Mouse (Mus musculus) heart, embryonic 11.5 days (tissue): ENCODE measurements around the gene Sdhb. TPM values are rescaled to one million over a fixed set of nuclear protein-coding genes. Genes with fewer than 3 reads are reported as not detected.

Experiments
- ATAC-seq: fragments of 200-750 bp; cut with Nextera tagmentation; replicated peaks from 2 replicates; pipeline ENCODE4 v1.8.0; 2017; ENCODE audit warnings: moderate library complexity; ENCODE audit not compliant: insufficient number of reproducible peaks, low FRiP score, low TSS enrichment
- H3K27ac ChIP-seq: fragments of 300-500 bp; sonication (generic); 2 replicates; pipeline ENCODE4 v1.5.1; 2014; ENCODE audit warnings: mild to moderate bottlenecking, low read depth, low read length
- H3K27me3 ChIP-seq: fragments of 300-500 bp; sonication (generic); 2 replicates; pipeline ENCODE4 v1.6.1; 2014; ENCODE audit warnings: mild to moderate bottlenecking, low read length, mixed read lengths; ENCODE audit not compliant: control insufficient read depth, insufficient read depth
- H3K36me3 ChIP-seq: fragments of 300-500 bp; sonication (generic); 2 replicates; pipeline ENCODE4 v1.6.1; 2014; ENCODE audit warnings: mild to moderate bottlenecking, low read length, moderate library complexity, mixed read lengths; ENCODE audit not compliant: control insufficient read depth, insufficient read depth
- H3K4me1 ChIP-seq: fragments of 300-500 bp; sonication (generic); 2 replicates; pipeline ENCODE4 v1.6.1; 2014; ENCODE audit warnings: low read length; ENCODE audit not compliant: control insufficient read depth, insufficient read depth
- H3K4me2 ChIP-seq: fragments of 300-500 bp; sonication (generic); 2 replicates; pipeline ENCODE4 v1.6.1; 2014; ENCODE audit warnings: mild to moderate bottlenecking, moderate library complexity
- H3K4me3 ChIP-seq: fragments of 300-500 bp; sonication (generic); 2 replicates; pipeline ENCODE4 v1.5.1; 2014; ENCODE audit warnings: low read depth, low read length
- H3K9ac ChIP-seq: fragments of 300-500 bp; sonication (generic); 2 replicates; pipeline ENCODE4 v1.6.1; 2014; ENCODE audit warnings: mild to moderate bottlenecking, low read depth, low read length, moderate library complexity
- H3K9me3 ChIP-seq: fragments of 300-500 bp; sonication (generic); replicated peaks from 2 replicates; pipeline ENCODE4 v1.6.1; 2016; ENCODE audit warnings: low read length; ENCODE audit not compliant: control insufficient read depth
- WGBS: fragments of 180-500 bp; shearing (Covaris S2); extraction: QIAGEN DNeasy Blood & Tissue Kit; methylation state at CpG from one replicate; pipeline ENCODE4 v1.1.7; 2014; ENCODE audit not compliant: insufficient replicate concordance; 5-methylcytosine and 5-hydroxymethylcytosine counted together
- polyA plus RNA-seq: library from polyadenylated mRNA; unstranded; fragments of >200 nt; fragmentation: Nextera tagmentation; extraction: Ambion mirVana; gene quantifications from 2 replicates; pipeline ENCODE4 v1.2.1, GENCODE M21; 2014

Gene Sdhb
- polyA plus RNA-seq, 1 experiment from 2014 or later: 778 TPM

- Histone ChIP-seq H3K27ac (no peak overlapping the region), H3K9me3 (no peaks in the 10 kb centered on the region), H3K36me3 (peaks cover 7% of the 10 kb centered on the region), H3K9ac (no peak overlapping the region), H3K4me3 (no peak overlapping the region), H3K27me3 (no peaks in the 10 kb centered on the region), H3K4me2 (no peak overlapping the region), H3K4me1 (peaks cover 22% of the 10 kb centered on the region)
- no peak for ATAC-seq
- 65% methylated on average over 27 of the region's 27 CpGs for WGBS
These were observed 64.0 kb downstream of the Sdhb start for GRCm38 (mm10) chr4:141024992-141025391.

Other genes starting within 250 kb of the Sdhb start
- gene Padi6, start 218.6 kb upstream of the Sdhb start, polyA plus RNA-seq: not detected in 2 replicates
- gene Padi4, start 187.0 kb upstream of the Sdhb start, polyA plus RNA-seq: 1.9 and 2.4 TPM in 2 replicates
- 0.39 and 0.63 TPM in 2 replicates for gene Padi3, start 150.6 kb upstream of the Sdhb start, polyA plus RNA-seq
- 0.19 and 0.24 TPM in 2 replicates for gene Padi1, start 115.4 kb upstream of the Sdhb start, polyA plus RNA-seq
- 3.8 and 5.9 TPM in 2 replicates for gene Padi2, start 54.9 kb upstream of the Sdhb start, polyA plus RNA-seq
- gene Atp13a2, start 25.7 kb downstream of the Sdhb start, polyA plus RNA-seq: 18.2 and 18.9 TPM in 2 replicates
- 246 and 248 TPM in 2 replicates for gene Mfap2, start 49.2 kb downstream of the Sdhb start, polyA plus RNA-seq
- gene Crocc, start 99.3 kb downstream of the Sdhb start, polyA plus RNA-seq: 4.5 and 4.7 TPM in 2 replicates
- gene Necap2, start 117.2 kb downstream of the Sdhb start, polyA plus RNA-seq: 34.4 and 41.9 TPM in 2 replicates
- 0.64 TPM in 1 of 2 replicates, not detected in the other for gene Spata21, start 127.1 kb downstream of the Sdhb start, polyA plus RNA-seq
- 23.6 and 25.7 TPM in 2 replicates for gene Szrd1, start 178.6 kb downstream of the Sdhb start, polyA plus RNA-seq
- gene Fbxo42, start 186.7 kb downstream of the Sdhb start, polyA plus RNA-seq: 18.5 and 19.3 TPM in 2 replicates